8 mouse cellular contexts compared by ENCODE assay signal in genomic region chr2:127208452-127208769, GRCm38 (mm10). TPM values are rescaled to one million over a fixed set of nuclear protein-coding genes. Genes with fewer than 3 reads are reported as not detected.
DNase-seq lines count a peak whose midpoint lies in the region; ATAC-seq and TF ChIP-seq lines count a peak whose summit lies in the region.

No protein-coding gene starts in this region.

- no peak for DNase-seq in lung, postnatal 10 days
- DNase-seq in limb, embryonic 11.5 days (ENCODE audit: low spot score) = no peak
- DNase-seq in adrenal gland, postnatal 4 days (ENCODE audit: low spot score in 2 of 2) = no peak
- no peak for DNase-seq in spleen, adult 12 weeks (ENCODE audit: low spot score)
- no peak for DNase-seq in lung, adult 18-20 months

- H3K9ac ChIP-seq in lung, embryonic 16.5 days (ENCODE audit: low read length) = peak overlapping the region; percentile 92
- peak overlapping the region; percentile 83 for H3K9ac ChIP-seq in limb, embryonic 11.5 days (ENCODE audit: low read length)

- TF ChIP-seq POLR2A in olfactory bulb, adult 2 months (IDR thresholded peaks at IDR 0.05; ENCODE audit: insufficient read depth, low read depth, low read length) = 0 out of 2 replicates have a peak, but pooled peaks have one; percentile 59

- no peaks in the 10 kb centered on the region for H3K27me3 ChIP-seq in lung, embryonic 16.5 days (ENCODE audit: control insufficient read depth, insufficient read depth, low read depth, low read length)
- H3K27me3 ChIP-seq in erythroblast, embryonic 14.5 days (ENCODE audit: control insufficient read depth) = no peaks in the 10 kb centered on the region
- H3K27me3 ChIP-seq in limb, embryonic 11.5 days (ENCODE audit: control insufficient read depth, insufficient read depth, low read length) = no peaks in the 10 kb centered on the region

- under 1% methylated on average over 17 of the region's 17 CpGs for WGBS in lung, embryonic 16.5 days
- WGBS in limb, embryonic 11.5 days = 0% methylated on average over 17 of the region's 17 CpGs
- 0% methylated on average over 17 of the region's 17 CpGs for WGBS in olfactory bulb, adult 2 months

- H3K27ac ChIP-seq in lung, embryonic 16.5 days (ENCODE audit: low read length) = peak overlapping the region; percentile 68
- no peak overlapping the region; the same call in 1 of the 2 replicates for H3K27ac ChIP-seq in limb, embryonic 11.5 days (replicated peaks; ENCODE audit: low read depth, low read length)
- peak overlapping the region; percentile 9; the same call in 1 of the 2 replicates for H3K27ac ChIP-seq in olfactory bulb, adult 2 months (ENCODE audit: insufficient read depth, low read depth, low read length)

- H3K36me3 ChIP-seq in lung, embryonic 16.5 days (ENCODE audit: control insufficient read depth, insufficient read depth, low read length) = peaks cover 18% of the 10 kb centered on the region
- peaks cover 37% of the 10 kb centered on the region for H3K36me3 ChIP-seq in erythroblast, embryonic 14.5 days (ENCODE audit: control insufficient read depth)
- H3K36me3 ChIP-seq in limb, embryonic 11.5 days (ENCODE audit: control insufficient read depth, insufficient read depth, low read length) = peaks cover 10% of the 10 kb centered on the region; the same call in 1 of the 2 replicates

- H3K4me2 ChIP-seq in lung, embryonic 16.5 days (ENCODE audit: low read depth, low read length) = peak overlapping the region; percentile 96
- peak overlapping the region; percentile 86 for H3K4me2 ChIP-seq in limb, embryonic 11.5 days (ENCODE audit: low read depth, severe bottlenecking)

- H3K9me3 ChIP-seq in lung, embryonic 16.5 days (ENCODE audit: control insufficient read depth, low read length) = no peaks in the 10 kb centered on the region
- no peaks in the 10 kb centered on the region for H3K9me3 ChIP-seq in erythroblast, embryonic 14.5 days (ENCODE audit: control insufficient read depth, low read length)
- no peaks in the 10 kb centered on the region for H3K9me3 ChIP-seq in limb, embryonic 11.5 days (ENCODE audit: control insufficient read depth, low read length)

- H3K4me3 ChIP-seq in lung, embryonic 16.5 days (ENCODE audit: low read length) = peak overlapping the region; percentile 99
- peak overlapping the region; percentile 91 for H3K4me3 ChIP-seq in erythroblast, embryonic 14.5 days (replicated peaks)
- H3K4me3 ChIP-seq in limb, embryonic 11.5 days (ENCODE audit: low read depth, low read length) = peak overlapping the region; percentile 91
- peak overlapping the region; percentile 78 for H3K4me3 ChIP-seq in olfactory bulb, adult 2 months (ENCODE audit: insufficient read depth, low read depth, low read length)

- no peak for ATAC-seq in lung, embryonic 16.5 days (ENCODE audit: low read depth)
- ATAC-seq in limb, embryonic 11.5 days (ENCODE audit: insufficient number of reproducible peaks, low FRiP score, low TSS enrichment, low read depth) = no peak

- TF ChIP-seq CTCF in olfactory bulb, adult 2 months (IDR thresholded peaks at IDR 0.05; ENCODE audit: insufficient read depth, low read depth, low read length) = no peak

- peaks cover 10% of the 10 kb centered on the region for H3K4me1 ChIP-seq in lung, embryonic 16.5 days (replicated peaks; ENCODE audit: control insufficient read depth, insufficient read depth, low read length)
- H3K4me1 ChIP-seq in erythroblast, embryonic 14.5 days (ENCODE audit: control insufficient read depth) = peaks cover 24% of the 10 kb centered on the region
- peaks cover 7% of the 10 kb centered on the region for H3K4me1 ChIP-seq in limb, embryonic 11.5 days (ENCODE audit: control insufficient read depth, insufficient read depth, low read length)
- H3K4me1 ChIP-seq in olfactory bulb, adult 2 months (ENCODE audit: control insufficient read depth, insufficient read depth, low read length) = peaks cover 3% of the 10 kb centered on the region; the same call in 1 of the 2 replicates

RNA-seq across cellular contexts. Expression of gene Snrnp200, which starts 0.2 kb away (rescaled TPM):
- 51.9 and 53.7 TPM in 2 replicates for polyA plus RNA-seq in lung, embryonic 16.5 days (2015; fragmentation: Nextera tagmentation; extraction: Ambion mirVana)
- 0.90 and 0.97 TPM in 2 replicates for polyA plus RNA-seq in erythroblast, embryonic 14.5 days (2012)
- 100 and 120 TPM in 2 replicates for polyA plus RNA-seq in limb, embryonic 11.5 days (2014; fragmentation: Nextera tagmentation; extraction: Ambion mirVana)
- polyA plus RNA-seq in olfactory bulb, adult 2 months (2012; ENCODE audit: insufficient read depth, insufficient read length, low replicate concordance, missing spikeins) = 192 TPM in 1 of 2 replicates, not detected in the other
- total RNA-seq in adrenal gland, postnatal 4 days (2021) = 10 to 100 TPM; 86.1 to 96.0 TPM

RNA-seq across cellular contexts. Expression of gene 1810024B03Rik, which starts 0.3 kb away (rescaled TPM):
- 1.8 and 1.9 TPM in 2 replicates for polyA plus RNA-seq in lung, embryonic 16.5 days (2015; fragmentation: Nextera tagmentation; extraction: Ambion mirVana)
- not detected in 2 replicates for polyA plus RNA-seq in erythroblast, embryonic 14.5 days (2012)
- polyA plus RNA-seq in limb, embryonic 11.5 days (2014; fragmentation: Nextera tagmentation; extraction: Ambion mirVana) = 1.9 and 2.1 TPM in 2 replicates
- not detected in 2 replicates for polyA plus RNA-seq in olfactory bulb, adult 2 months (2012; ENCODE audit: insufficient read depth, insufficient read length, low replicate concordance, missing spikeins)
- total RNA-seq in adrenal gland, postnatal 4 days (2021) = 1 to 10 TPM; 1.9 to 3.2 TPM

RNA-seq across cellular contexts. Expression of gene Ciao1, which starts 39.2 kb away (rescaled TPM):
- polyA plus RNA-seq in lung, embryonic 16.5 days (2015; fragmentation: Nextera tagmentation; extraction: Ambion mirVana) = 69.9 and 75.9 TPM in 2 replicates
- 2.2 and 3.3 TPM in 2 replicates for polyA plus RNA-seq in erythroblast, embryonic 14.5 days (2012)
- polyA plus RNA-seq in limb, embryonic 11.5 days (2014; fragmentation: Nextera tagmentation; extraction: Ambion mirVana) = 61.2 and 62.8 TPM in 2 replicates
- not detected in 2 replicates for polyA plus RNA-seq in olfactory bulb, adult 2 months (2012; ENCODE audit: insufficient read depth, insufficient read length, low replicate concordance, missing spikeins)
- total RNA-seq in adrenal gland, postnatal 4 days (2021) = 10 to 100 TPM; 96.7 to 98.6 TPM

RNA-seq across cellular contexts. Expression of gene Tmem127, which starts 39.3 kb away (rescaled TPM):
- polyA plus RNA-seq in lung, embryonic 16.5 days (2015; fragmentation: Nextera tagmentation; extraction: Ambion mirVana) = 26.5 and 26.6 TPM in 2 replicates
- polyA plus RNA-seq in erythroblast, embryonic 14.5 days (2012) = 1.6 and 1.9 TPM in 2 replicates
- polyA plus RNA-seq in limb, embryonic 11.5 days (2014; fragmentation: Nextera tagmentation; extraction: Ambion mirVana) = 17.0 and 20.8 TPM in 2 replicates
- polyA plus RNA-seq in olfactory bulb, adult 2 months (2012; ENCODE audit: insufficient read depth, insufficient read length, low replicate concordance, missing spikeins) = not detected in 2 replicates
- 10 to 100 TPM; 69.4 to 70.0 TPM for total RNA-seq in adrenal gland, postnatal 4 days (2021)

Comparison
In these comparisons a context has a peak if more than half of its experiments do, and no peak if none do; other contexts are left out.
1. RNA of gene Snrnp200, which starts 0.2 kb away (polyA plus RNA-seq): 192 TPM in olfactory bulb, adult 2 months, 100 to 120 TPM in limb, embryonic 11.5 days and 51.9 to 53.7 TPM in lung, embryonic 16.5 days; 0.90 to 0.97 TPM in erythroblast, embryonic 14.5 days; every median in the first group is over 10 times any median in the second.
2. RNA of gene Ciao1, which starts 39.2 kb away (polyA plus RNA-seq): 69.9 to 75.9 TPM in lung, embryonic 16.5 days and 61.2 to 62.8 TPM in limb, embryonic 11.5 days; 2.2 to 3.3 TPM in erythroblast, embryonic 14.5 days and not detected in olfactory bulb, adult 2 months; every median in the first group is over 10 times any median in the second.
3. Peak in every context shown above with its lines, with median percentiles within 50 percentile points of each other: H3K4me3 ChIP-seq.